Mouse (Mus musculus) CH12.LX (cell line): ENCODE data around the gene Macrod1.

Source experiments
- CHD2 ChIP-seq: IDR thresholded peaks from 2 replicates; pipeline ENCODE4 v1.6.1; 2011; ENCODE audit warnings: low read length, improper control_type of control experiment
- CTCF ChIP-seq, 2 experiments: IDR thresholded peaks in 1 of 2; conservative IDR thresholded peaks in 1 of 2; 2 replicates each; pipeline ENCODE4 v1.5.1; 2011 to 2012; ENCODE audit warnings: low read depth in 2 of 2, low read length in 2 of 2, improper control_type of control experiment in 1 of 2, inconsistent platforms in 1 of 2, mild to moderate bottlenecking in 1 of 2, moderate library complexity in 1 of 2
- ZMIZ1 ChIP-seq: IDR thresholded peaks from 2 replicates; pipeline ENCODE4 v1.6.1; 2012; ENCODE audit warnings: low read depth, mild to moderate bottlenecking, inconsistent platforms, low read length, improper control_type of control experiment

- TF ChIP-seq CTCF (conservative IDR thresholded peaks at IDR 0.05 in 1 of 2, IDR thresholded peaks at IDR 0.05 in 1 of 2; ENCODE audit: low read depth in 2 of 2, low read length in 2 of 2), result no peak
- TF ChIP-seq CHD2, result no peak
- no peak for TF ChIP-seq ZMIZ1
Observed at GRCm38 (mm10) chr19:7185059-7185458, 128.4 kb downstream of the Macrod1 start.
